Comparison of ENCODE assay signal across 21 mouse cellular contexts in genomic region chr4:139521926-139522325, GRCm38 (mm10). TPM values are rescaled to one million over a fixed set of nuclear protein-coding genes. Genes with fewer than 3 reads are reported as not detected.
A peak's percentile ranks its signal among the peaks of the same experiment; 100 is the strongest.
DNase-seq lines count a peak whose midpoint lies in the region; ATAC-seq and TF ChIP-seq lines count a peak whose summit lies in the region.
"Had no signal": no experiment of that assay in that cellular context is flagged by ENCODE, and none has a peak within 500 bp of the region (broad histone marks: within the 10 kb centered on the region; RNA-seq: fewer than 3 reads in every experiment).

No protein-coding gene starts in this region.

- no peaks in the 10 kb centered on the region for H3K9me3 ChIP-seq in stomach, postnatal 0 days (ENCODE audit: control insufficient read depth, low read length)
- H3K9me3 ChIP-seq in forebrain, embryonic 11.5 days (ENCODE audit: control insufficient read depth, low read length) = no peaks in the 10 kb centered on the region
- no peaks in the 10 kb centered on the region for H3K9me3 ChIP-seq in heart, embryonic 12.5 days (replicated peaks)
- H3K9me3 ChIP-seq: forebrain, embryonic 12.5 days; forebrain, embryonic 15.5 days; heart, embryonic 13.5 days had no signal

- WGBS in stomach, postnatal 0 days = 69% methylated on average over 10 of the region's 10 CpGs
- 93% methylated on average over 10 of the region's 10 CpGs for whole genome bisulfite sequencing in forebrain, embryonic 11.5 days
- WGBS in heart, embryonic 12.5 days = 81% methylated on average over 10 of the region's 10 CpGs

- no peaks in the 10 kb centered on the region for H3K27me3 ChIP-seq in stomach, postnatal 0 days (ENCODE audit: control insufficient read depth, insufficient read depth, low read length)
- H3K27me3 ChIP-seq in forebrain, embryonic 11.5 days (ENCODE audit: control insufficient read depth, insufficient read depth, low read length) = no peaks in the 10 kb centered on the region
- H3K27me3 ChIP-seq in heart, embryonic 12.5 days (replicated peaks) = peaks cover 10% of the 10 kb centered on the region; the same call in 1 of the 2 replicates
- H3K27me3 ChIP-seq: forebrain, embryonic 12.5 days; forebrain, embryonic 15.5 days had no signal

- no peaks in the 10 kb centered on the region for H3K36me3 ChIP-seq in stomach, postnatal 0 days (ENCODE audit: control insufficient read depth, insufficient read depth, low read length)
- no peaks in the 10 kb centered on the region for H3K36me3 ChIP-seq in forebrain, embryonic 11.5 days (ENCODE audit: control insufficient read depth, insufficient read depth, low read length)
- H3K36me3 ChIP-seq in heart, embryonic 12.5 days = no peaks in the 10 kb centered on the region
- H3K36me3 ChIP-seq: forebrain, embryonic 12.5 days; forebrain, embryonic 15.5 days; heart, embryonic 13.5 days had no signal

- TF ChIP-seq EP300 in stomach, postnatal 0 days (optimal IDR thresholded peaks at IDR 0.05) = no peak

- H3K27ac ChIP-seq in stomach, postnatal 0 days (replicated peaks) = no peak overlapping the region
- H3K27ac ChIP-seq in forebrain, embryonic 11.5 days (ENCODE audit: low read depth, low read length) = no peak overlapping the region
- H3K27ac ChIP-seq in heart, embryonic 12.5 days (ENCODE audit: poor library complexity, severe bottlenecking) = no peak overlapping the region
- H3K27ac ChIP-seq: forebrain, embryonic 12.5 days; forebrain, embryonic 15.5 days; heart, embryonic 13.5 days; hindbrain, embryonic 14.5 days; hindbrain, postnatal 0 days had no signal

- H3K4me1 ChIP-seq in stomach, postnatal 0 days (replicated peaks; ENCODE audit: control insufficient read depth, insufficient read depth) = no peaks in the 10 kb centered on the region
- no peaks in the 10 kb centered on the region for H3K4me1 ChIP-seq in forebrain, embryonic 11.5 days (replicated peaks; ENCODE audit: control insufficient read depth, insufficient read depth, low read length)
- no peaks in the 10 kb centered on the region for H3K4me1 ChIP-seq in heart, embryonic 12.5 days (replicated peaks)
- H3K4me1 ChIP-seq: forebrain, embryonic 15.5 days; heart, embryonic 13.5 days had no signal

- no peak overlapping the region for H3K4me2 ChIP-seq in stomach, postnatal 0 days (replicated peaks; ENCODE audit: low read depth)
- no peak overlapping the region for H3K4me2 ChIP-seq in forebrain, embryonic 11.5 days (ENCODE audit: low read depth, low read length, severe bottlenecking)
- no peak overlapping the region for H3K4me2 ChIP-seq in heart, embryonic 12.5 days
- H3K4me2 ChIP-seq: forebrain, embryonic 12.5 days; forebrain, embryonic 15.5 days; heart, embryonic 13.5 days; hindbrain, embryonic 14.5 days had no signal

- DNase-seq in urinary bladder, adult 18-20 months (ENCODE audit: low spot score in 2 of 2) = peak; percentile 48 to 84
- no peak for DNase-seq in urinary bladder, postnatal 10 days (ENCODE audit: low spot score)
- DNase-seq in stomach, postnatal 0 days (ENCODE audit: low spot score) = no peak
- peak; percentile 48 for DNase-seq in urinary bladder, postnatal 25 days (ENCODE audit: low spot score)
- no peak for DNase-seq in forebrain, embryonic 11.5 days (ENCODE audit: low spot score)
- DNase-seq: adrenal gland, postnatal 10 days; adrenal gland, postnatal 36 days; cerebellum, adult 18-20 months; cerebellum, adult 9-10 months; cerebellum, postnatal 14 days; gastrocnemius, postnatal 25 days; heart, adult 18-20 months; heart, postnatal 14 days; heart, postnatal 4 days had no signal

- H3K9ac ChIP-seq in stomach, postnatal 0 days (ENCODE audit: low read length) = no peak overlapping the region
- H3K9ac ChIP-seq in forebrain, embryonic 11.5 days (ENCODE audit: low read length) = no peak overlapping the region
- no peak overlapping the region for H3K9ac ChIP-seq in heart, embryonic 12.5 days
- H3K9ac ChIP-seq: forebrain, embryonic 12.5 days; forebrain, embryonic 15.5 days; heart, embryonic 13.5 days; hindbrain, embryonic 14.5 days had no signal

- TF ChIP-seq CTCF in stomach, postnatal 0 days (IDR thresholded peaks at IDR 0.05; ENCODE audit: low read depth) = no peak

- H3K4me3 ChIP-seq in stomach, postnatal 0 days (ENCODE audit: low read depth, low read length) = no peak overlapping the region
- no peak overlapping the region for H3K4me3 ChIP-seq in forebrain, embryonic 11.5 days (ENCODE audit: low read depth, low read length)
- no peak overlapping the region for H3K4me3 ChIP-seq in heart, embryonic 12.5 days
- H3K4me3 ChIP-seq: forebrain, embryonic 12.5 days; forebrain, embryonic 15.5 days; heart, embryonic 13.5 days had no signal

- peak; percentile 32; the same call in 1 of the 2 replicates for ATAC-seq in stomach, postnatal 0 days (ENCODE audit: low FRiP score, low TSS enrichment)
- ATAC-seq in forebrain, embryonic 11.5 days (replicated peaks; ENCODE audit: low FRiP score) = no peak
- no peak for ATAC-seq in heart, embryonic 12.5 days (ENCODE audit: insufficient number of reproducible peaks, low FRiP score)
- ATAC-seq: activated CD4-positive, CD25-positive, alpha-beta regulatory T cell, adult 4 months; forebrain, embryonic 15.5 days; hindbrain, postnatal 0 days had no signal

RNA-seq across cellular contexts. Expression of gene Iffo2, which starts 8.4 kb away (rescaled TPM):
- polyA plus RNA-seq in stomach, postnatal 0 days (2015; fragmentation: Nextera tagmentation; extraction: Ambion mirVana) = 3.8 and 4.0 TPM in 2 replicates
- polyA plus RNA-seq in forebrain, embryonic 11.5 days (2014; fragmentation: Nextera tagmentation; extraction: Ambion mirVana) = 2.5 and 3.5 TPM in 2 replicates
- 4.8 and 4.9 TPM in 2 replicates for polyA plus RNA-seq in heart, embryonic 12.5 days (2016; fragmentation: Nextera tagmentation; extraction: Ambion mirVana)

Comparison
In these comparisons a context has a peak if more than half of its experiments do, and no peak if none do; other contexts are left out.
1. DNase-seq: peak in urinary bladder, adult 18-20 months (2 of 2) and urinary bladder, postnatal 25 days (single experiment); none in urinary bladder, postnatal 10 days (single experiment), stomach, postnatal 0 days (single experiment) and forebrain, embryonic 11.5 days (single experiment).